Mouse (Mus musculus): ENCODE measurements at regions not wholly inside any gene's neighbourhood (a gene's known extent, or its start where the extent isn't known, plus 50 kb on each side); places are given as distances from the start of the nearest gene placed in this dataset.
"Not testable (repeated sequence)": the region's sequence is repeated elsewhere in the genome, so short reads cannot be mapped to it uniquely, and the experiment has no call there.

DNA sequence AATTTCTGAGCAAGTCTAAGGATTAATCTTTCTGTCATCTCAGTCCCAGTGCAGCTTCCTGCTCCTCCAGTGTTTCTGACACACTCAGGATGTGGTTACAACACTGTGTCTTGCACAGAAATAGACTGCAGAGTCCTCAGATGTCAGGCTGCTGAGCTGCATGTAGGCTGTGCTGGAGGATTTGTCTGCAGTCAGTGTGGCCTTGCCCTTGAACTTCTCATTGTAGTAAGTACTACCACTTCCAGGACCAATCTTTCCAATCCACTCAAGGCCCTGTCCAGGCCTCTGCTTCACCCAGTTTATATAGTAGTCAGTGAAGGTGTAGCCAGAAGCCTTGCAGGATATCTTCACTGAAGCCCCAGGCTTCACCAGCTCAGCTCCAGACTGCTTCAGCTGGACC is 185.8 kb upstream of the Zfp386 start:
- peak; percentile 20 to 65 for DNase-seq

DNA sequence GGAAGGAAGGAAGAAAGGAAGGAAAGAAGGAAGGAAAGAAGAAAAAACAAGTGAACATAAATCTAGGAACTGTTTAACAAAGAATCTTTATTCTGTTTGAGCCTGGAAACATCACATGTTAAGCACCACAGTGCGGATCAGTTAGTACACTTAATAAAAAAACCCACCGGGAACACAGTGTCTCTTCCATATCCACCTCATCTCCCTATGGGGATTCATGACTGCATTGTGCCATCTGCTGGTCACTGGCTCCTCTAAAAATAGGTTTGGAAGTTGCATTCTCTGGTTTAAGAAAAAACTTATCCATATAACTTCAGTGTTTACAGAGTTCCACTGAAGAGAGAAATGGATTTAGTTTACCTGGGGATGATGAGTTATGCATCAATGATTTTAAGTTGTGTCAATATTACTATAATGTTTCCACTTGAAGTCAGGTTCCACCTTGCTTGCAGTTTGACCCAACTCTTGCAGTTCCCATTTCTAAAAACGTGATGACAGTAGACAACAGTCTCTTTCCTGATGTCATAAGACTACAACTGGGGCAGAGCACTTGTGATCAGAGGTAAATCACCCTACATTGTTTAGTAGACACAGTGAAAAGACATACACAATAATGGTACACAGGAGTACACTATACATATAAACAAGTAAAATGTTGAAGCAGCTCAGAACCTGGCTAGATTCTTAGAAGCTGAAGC is 182.3 kb upstream of the Zfp386 start:
- DNase-seq = not testable (repeated sequence)

DNA sequence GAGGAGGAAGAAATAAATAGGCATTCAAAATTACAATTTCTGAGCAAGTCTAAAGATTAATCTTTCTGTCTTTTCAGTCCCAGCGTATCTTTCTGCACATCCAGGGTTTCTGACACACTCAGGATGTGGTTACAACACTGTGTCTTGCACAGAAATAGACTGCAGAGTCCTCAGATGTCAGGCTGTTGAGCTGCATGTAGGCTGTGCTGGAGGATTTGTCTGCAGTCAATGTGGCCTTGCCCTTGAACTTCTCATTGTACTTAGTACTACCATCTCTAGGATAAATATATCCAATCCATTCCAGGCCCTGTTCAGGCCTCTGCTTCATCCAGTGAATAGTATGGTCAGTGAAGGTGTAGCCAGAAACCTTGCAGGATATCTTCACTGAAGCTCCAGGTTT is 178.9 kb upstream of the Zfp386 start:
- peak; percentile 19 to 42 for DNase-seq

DNA sequence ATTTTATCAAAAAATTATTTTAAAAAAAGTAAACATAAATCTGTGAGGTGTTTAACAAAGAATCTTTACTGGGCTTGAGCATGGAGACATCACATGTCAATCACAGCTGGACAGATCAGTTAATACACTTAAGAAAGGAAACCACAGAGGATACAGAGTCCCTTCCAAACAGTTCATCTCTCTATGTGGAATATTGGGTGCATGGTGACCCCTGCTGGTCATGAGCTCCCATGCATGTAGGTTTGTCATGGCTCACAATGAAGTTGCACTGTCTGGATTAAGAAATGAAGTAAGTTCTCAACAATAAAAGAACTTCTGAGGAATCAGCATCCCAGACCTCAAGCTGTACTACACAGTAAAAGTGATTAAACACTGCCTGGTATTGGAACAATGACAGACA is 175.1 kb upstream of the Zfp386 start:
- not testable (repeated sequence) for DNase-seq

DNA sequence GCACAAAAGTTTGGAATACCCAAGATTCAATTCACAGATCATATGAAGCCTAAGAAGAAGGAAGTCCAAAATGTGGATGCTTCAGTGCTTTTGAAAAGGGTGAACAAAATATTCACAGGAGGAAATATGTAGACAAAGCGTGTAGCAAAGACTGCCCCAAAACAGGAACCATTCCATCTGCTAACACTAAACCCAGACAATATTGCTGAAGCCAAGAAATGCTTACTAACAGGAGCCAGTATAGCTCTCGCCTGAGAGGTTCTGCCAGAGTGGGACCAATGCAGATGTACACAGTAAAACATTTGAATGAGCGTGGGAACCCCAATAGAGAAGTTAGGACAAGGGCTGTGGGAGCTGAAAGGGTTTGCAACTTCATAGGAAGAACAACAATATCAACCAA is 173.5 kb upstream of the Zfp386 start:
- DNase-seq = not testable (repeated sequence)

DNA sequence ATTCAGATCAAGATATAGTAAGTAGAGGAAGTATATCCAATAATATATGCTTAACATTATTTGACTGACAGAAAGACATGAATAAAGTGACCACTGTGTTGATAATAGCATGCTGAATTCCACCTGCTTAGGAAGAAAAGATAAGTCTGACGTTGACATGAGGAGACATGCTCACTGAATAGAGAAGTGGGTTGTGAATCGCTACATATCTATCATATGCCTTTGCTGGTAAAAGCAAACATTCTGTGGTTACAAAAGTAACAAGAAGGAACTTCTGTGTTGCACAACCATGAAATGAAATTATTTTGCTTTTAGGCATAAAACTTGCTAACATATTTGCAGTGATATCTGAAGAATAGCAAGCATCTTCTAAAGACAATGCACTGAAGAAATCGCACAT is 163.8 kb upstream of the Zfp386 start:
- DNase-seq = no peak

DNA sequence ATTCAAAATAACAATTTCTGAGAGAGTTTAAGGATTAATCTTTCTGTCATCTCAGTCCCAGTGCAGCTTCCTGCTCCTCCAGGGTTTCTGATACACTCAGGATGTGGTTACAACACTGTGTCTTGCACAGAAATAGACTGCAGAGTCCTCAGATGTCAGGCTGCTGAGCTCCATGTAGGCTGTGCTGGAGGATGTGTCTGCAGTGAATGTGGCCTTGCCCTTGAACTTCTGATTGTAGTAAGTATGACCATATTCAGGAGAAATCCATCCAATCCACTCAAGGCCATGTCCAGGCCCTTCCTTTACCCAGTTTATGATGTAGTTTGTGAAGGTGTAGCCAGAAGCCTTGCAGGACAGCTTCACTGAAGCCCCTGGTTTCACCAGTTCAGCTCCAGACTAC is 159.5 kb upstream of the Zfp386 start:
- DNase-seq = peak; percentile 5 to 13

DNA sequence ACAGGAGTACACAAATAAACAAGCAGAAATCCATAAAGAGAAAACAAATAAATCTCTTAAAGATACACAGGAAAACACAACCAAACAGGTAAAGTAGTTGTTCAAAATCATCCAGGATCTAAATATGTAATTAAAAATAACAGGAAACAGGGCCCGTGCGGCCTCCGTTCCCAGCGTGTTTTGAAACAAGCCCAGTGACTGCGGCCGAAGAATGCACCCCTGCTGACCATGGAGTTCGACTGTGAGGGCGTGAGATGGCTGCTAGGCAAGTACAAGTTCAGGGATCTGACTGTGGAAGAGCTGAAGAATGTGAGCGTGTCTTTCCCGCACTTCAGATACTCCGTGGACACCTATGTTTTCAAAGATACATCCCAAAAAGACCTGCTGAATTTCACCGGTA is 154.9 kb upstream of the Zfp386 start:
- DNase-seq = not testable (repeated sequence)

DNA sequence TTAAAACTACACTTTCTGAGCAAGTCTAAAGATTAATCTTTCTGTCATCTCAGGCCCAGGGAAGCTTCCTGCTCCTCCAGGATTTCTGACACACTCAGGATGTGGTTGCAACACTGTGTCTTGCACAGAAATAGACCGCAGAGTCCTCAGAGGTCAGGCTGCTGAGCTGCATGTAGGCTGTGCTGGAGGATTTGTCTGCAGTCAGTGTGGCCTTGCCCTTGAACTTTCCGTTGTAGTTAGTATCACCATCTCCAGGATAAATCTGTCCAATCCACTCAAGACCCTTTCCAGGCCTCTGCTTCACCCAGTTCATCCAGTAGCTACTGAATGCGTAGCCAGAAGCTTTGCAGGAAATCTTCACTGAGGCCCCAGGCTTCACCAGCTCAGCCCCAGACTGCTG is 135.3 kb upstream of the Zfp386 start:
- not testable (repeated sequence) for DNase-seq

DNA sequence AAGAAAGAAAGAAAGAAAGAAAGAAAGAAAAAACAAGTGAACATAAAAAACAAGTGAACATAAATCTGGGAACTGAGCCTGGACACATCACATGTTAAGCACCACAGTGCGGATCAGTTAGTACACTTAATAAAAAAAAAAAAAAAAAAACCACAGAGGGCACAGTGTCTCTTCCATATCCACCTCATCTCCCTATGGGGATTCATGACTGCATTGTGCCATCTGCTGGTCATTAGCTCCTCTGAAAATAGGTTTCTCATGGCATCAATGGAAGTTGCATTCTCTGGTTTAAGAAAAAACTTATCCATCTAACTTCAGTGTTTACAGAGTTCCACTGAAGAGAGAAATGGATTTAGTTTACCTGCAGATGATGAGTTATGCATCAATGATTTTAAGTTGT is 132.1 kb upstream of the Zfp386 start:
- DNase-seq = not testable (repeated sequence)

DNA sequence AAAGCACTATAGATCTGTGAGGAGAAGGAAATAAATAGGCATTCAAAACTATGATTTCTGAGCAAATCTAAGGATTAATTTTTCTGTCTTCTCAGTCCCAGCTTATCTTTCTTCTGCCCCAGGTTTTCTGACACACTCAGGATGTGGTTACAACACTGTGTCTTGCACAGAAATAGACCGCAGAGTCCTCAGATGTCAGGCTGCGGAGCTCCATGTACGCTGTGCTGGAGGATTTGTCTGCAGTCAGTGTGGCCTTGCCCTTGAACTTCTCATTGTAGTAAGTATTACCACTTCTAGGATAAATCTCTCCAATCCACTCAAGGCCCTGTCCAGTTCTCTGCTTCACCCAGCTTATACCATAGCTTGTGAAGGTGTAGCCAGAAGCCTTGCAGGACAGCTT is 127.4 kb upstream of the Zfp386 start:
- DNase-seq = peak; percentile 12 to 46

DNA sequence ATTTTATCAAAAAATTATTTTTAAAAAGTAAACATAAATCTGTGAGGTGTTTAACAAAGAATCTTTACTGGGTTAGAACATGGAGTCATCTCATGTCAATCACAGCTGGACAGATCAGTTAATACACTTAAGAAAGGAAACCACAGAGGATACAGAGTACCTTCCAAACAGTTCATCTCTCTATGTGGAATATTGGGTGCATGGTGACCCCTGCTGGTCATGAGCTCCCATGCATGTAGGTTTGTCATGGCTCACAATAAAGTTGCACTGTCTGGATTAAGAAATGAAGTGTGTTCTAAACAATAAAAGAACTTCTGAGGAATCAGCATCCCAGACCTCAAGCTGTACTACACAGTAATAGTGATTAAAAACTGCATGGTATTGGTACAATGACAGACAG is 123.5 kb upstream of the Zfp386 start:
- DNase-seq = not testable (repeated sequence)

DNA sequence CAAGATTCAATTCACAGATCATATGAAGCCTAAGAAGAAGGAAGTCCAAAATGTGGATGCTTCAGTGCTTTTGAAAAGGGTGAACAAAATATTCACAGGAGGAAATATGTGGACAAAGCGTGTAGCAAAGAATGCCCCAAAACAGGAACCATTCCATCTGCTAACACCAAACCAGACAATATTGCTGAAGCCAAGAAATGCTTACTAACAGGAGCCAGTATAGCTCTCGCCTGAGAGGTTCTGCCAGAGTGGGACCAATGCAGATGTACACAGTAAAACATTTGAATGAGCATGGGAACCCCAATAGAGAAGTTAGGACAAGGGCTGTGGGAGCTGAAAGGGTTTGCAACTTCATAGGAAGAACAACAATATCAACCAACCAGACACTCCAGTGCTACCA is 122.0 kb upstream of the Zfp386 start:
- not testable (repeated sequence) for DNase-seq

DNA sequence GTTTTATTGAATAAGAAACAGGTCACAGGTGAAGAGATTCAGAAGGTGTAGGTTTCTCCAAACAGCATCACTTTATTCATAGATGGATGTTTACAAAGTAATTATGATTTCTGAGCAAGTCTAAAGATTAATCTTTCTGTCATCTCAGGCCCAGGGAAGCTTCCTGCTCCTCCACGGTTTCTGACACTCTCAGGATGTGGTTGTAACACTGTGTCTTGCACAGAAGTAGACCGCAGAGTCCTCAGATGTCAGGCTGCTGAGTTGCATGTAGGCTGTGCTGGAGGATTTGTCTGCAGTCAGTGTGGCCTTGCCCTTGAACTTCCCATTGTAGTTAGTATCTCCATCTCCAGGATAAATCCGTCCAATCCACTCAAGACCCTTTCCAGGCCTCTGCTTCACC is 95.2 kb upstream of the Zfp386 start:
- DNase-seq = peak; percentile 20 to 45

DNA sequence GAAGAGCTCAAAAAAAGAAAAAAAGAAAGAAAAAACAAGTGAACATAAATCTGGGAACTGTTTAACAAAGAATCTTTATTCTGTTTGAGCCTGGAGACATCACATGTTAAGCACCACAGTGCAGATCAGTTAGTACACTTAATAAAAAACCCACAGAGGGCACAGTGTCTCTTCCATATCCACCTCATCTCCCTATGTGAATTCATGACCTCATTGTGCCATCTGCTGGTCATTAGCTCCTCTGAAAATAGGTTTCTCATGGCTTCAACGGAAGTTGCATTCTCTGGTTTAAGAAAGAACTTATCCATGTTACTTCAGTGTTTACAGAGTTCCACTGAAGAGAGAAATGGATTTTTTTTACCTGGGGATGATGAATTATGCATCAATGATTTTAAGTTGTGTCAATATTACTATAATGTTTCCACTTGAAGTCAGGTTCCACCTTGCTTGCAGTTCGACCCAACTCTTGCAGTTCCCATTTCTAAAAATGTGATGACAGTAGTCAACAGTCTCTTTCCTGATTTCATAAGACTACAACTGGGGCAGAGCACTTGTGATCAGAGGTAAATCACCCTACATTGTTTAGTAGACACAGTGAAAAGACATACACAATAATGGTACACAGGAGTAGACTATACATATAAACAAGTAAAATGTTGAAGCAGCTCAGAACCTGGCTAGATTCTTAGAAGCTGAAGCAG is 91.9 kb upstream of the Zfp386 start:
- DNase-seq = not testable (repeated sequence)

DNA sequence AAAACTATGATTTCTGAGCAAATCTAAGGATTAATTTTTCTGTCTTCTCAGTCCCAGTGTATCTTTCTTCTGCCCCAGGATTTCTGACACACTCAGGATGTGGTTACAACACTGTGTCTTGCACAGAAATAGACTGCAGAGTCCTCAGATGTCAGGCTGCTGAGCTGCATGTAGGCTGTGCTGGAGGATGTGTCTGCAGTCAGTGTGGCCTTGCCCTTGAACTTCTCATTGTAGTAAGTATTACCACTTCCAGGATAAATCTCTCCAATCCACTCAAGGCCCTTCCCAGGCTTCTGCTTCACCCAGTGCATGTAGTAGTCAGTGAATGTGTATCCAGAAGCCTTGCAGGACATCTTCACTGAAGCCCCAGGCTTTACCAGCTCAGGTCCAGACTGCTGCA is 83.8 kb upstream of the Zfp386 start:
- not testable (repeated sequence) for DNase-seq

DNA sequence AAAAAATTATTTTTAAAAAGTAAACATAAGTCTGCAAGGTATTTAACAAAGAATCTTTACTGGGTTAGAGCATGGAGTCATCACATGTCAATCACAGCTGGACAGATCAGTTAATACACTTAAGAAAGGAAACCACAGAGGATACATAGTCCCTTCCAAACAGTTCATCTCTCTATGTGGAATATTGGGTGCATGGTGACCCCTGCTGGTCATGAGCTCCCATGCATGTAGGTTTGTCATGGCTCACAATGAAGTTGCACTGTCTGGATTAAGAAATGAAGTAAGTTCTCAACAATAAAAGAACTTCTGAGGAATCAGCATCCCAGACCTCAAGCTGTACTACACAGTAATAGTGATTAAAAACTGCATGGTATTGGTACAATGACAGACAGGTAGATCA is 80.0 kb upstream of the Zfp386 start:
- not testable (repeated sequence) for DNase-seq

Measured in thymus, adult 18-20 months (tissue).